Mouse (Mus musculus): ENCODE data around the gene Klrb1f.
"Not testable (repeated sequence)": the region's sequence is repeated elsewhere in the genome, so short reads cannot be mapped to it uniquely, and the experiment has no call there.

GRCm38 (mm10) chr6:129009846-129010504 lies 35.7 kb upstream of the Klrb1f start:
- TF ChIP-seq CTCF (IDR thresholded peaks at IDR 0.05; ENCODE audit: borderline replicate concordance, insufficient read depth, low read length); POLR2A (IDR thresholded peaks at IDR 0.05; ENCODE audit: low read depth, low read length): not testable (repeated sequence)
